Mouse (Mus musculus): Measurements from ENCODE around the gene Pla2g12b. TPM values are rescaled to one million over a fixed set of nuclear protein-coding genes. Genes with fewer than 3 reads are reported as not detected.

Gene Pla2g12b
- polyA plus RNA-seq, 1 experiment = not detected

GRCm38 (mm10) chr10:59454631-59455030 lies 51.2 kb downstream of the Pla2g12b start:
- H3K9me3 ChIP-seq (replicated peaks; ENCODE audit: control insufficient read depth, insufficient read depth, low read length, poor library complexity, severe bottlenecking) = no peaks in the 10 kb centered on the region
- no peak overlapping the region for H3K27ac ChIP-seq (ENCODE audit: insufficient read depth, low read length)
- H3K4me1 ChIP-seq (ENCODE audit: control insufficient read depth, insufficient read depth, low read length) = no peaks in the 10 kb centered on the region
- no peak overlapping the region for H3K9ac ChIP-seq (ENCODE audit: low read depth, poor library complexity, severe bottlenecking)
- H3K27me3 ChIP-seq (ENCODE audit: control insufficient read depth, insufficient read depth, low read length, poor library complexity, severe bottlenecking) = no peaks in the 10 kb centered on the region
- H3K36me3 ChIP-seq (ENCODE audit: control insufficient read depth, insufficient read depth, low read length, poor library complexity, severe bottlenecking) = no peaks in the 10 kb centered on the region
- H3K4me3 ChIP-seq (ENCODE audit: low read depth, low read length) = no peak overlapping the region
- no peak for TF ChIP-seq POLR2A (IDR thresholded peaks at IDR 0.05; ENCODE audit: insufficient read depth, low read length)
- no peak for TF ChIP-seq CTCF (IDR thresholded peaks at IDR 0.05; ENCODE audit: low read depth, low read length)
- TF ChIP-seq EP300 (IDR thresholded peaks at IDR 0.05; ENCODE audit: insufficient read depth, low read depth, low read length) = no peak

GRCm38 (mm10) chr10:59459767-59460166 lies 56.3 kb downstream of the Pla2g12b start:
- Histone ChIP-seq H3K4me1 (ENCODE audit: control insufficient read depth, insufficient read depth, low read length) (no peaks in the 10 kb centered on the region), H3K36me3 (ENCODE audit: control insufficient read depth, insufficient read depth, low read length, poor library complexity, severe bottlenecking) (no peaks in the 10 kb centered on the region), H3K27me3 (ENCODE audit: control insufficient read depth, insufficient read depth, low read length, poor library complexity, severe bottlenecking) (no peaks in the 10 kb centered on the region), H3K9me3 (replicated peaks; ENCODE audit: control insufficient read depth, insufficient read depth, low read length, poor library complexity, severe bottlenecking) (no peaks in the 10 kb centered on the region), H3K9ac (ENCODE audit: low read depth, poor library complexity, severe bottlenecking) (no peak overlapping the region), H3K4me3 (ENCODE audit: low read depth, low read length) (no peak overlapping the region), H3K27ac (ENCODE audit: insufficient read depth, low read length) (no peak overlapping the region)
- TF ChIP-seq EP300 (IDR thresholded peaks at IDR 0.05; ENCODE audit: insufficient read depth, low read depth, low read length) = no peak
- no peak for TF ChIP-seq CTCF (IDR thresholded peaks at IDR 0.05; ENCODE audit: low read depth, low read length)
- TF ChIP-seq POLR2A (IDR thresholded peaks at IDR 0.05; ENCODE audit: insufficient read depth, low read length) = no peak

DNA sequence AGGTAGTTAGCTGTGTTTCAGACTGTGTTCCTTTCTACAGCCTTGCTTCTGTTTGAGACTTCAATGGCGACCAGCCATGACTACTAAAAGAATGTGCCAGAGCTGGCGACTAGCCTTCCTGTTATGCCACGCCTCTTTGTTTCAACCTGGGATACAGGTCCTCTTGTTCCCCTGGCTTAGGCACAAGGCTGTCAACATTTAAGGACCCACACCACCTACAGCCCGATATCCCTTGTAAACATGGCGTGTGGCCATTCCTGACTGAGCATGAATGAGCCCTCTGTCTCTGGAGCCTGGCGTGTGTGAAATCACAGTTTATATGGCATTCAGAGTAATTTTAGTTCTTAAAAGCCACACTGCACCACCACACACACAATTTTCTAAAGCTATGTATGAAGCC lies 58.8 kb downstream of the Pla2g12b start:
- H3K27ac ChIP-seq (ENCODE audit: insufficient read depth, low read length) = no peak overlapping the region
- TF ChIP-seq CTCF (IDR thresholded peaks at IDR 0.05; ENCODE audit: low read depth, low read length) (no peak), POLR2A (IDR thresholded peaks at IDR 0.05; ENCODE audit: insufficient read depth, low read length) (no peak), EP300 (IDR thresholded peaks at IDR 0.05; ENCODE audit: insufficient read depth, low read depth, low read length) (no peak)
- H3K9me3 ChIP-seq (replicated peaks; ENCODE audit: control insufficient read depth, insufficient read depth, low read length, poor library complexity, severe bottlenecking) = no peaks in the 10 kb centered on the region
- H3K9ac ChIP-seq (ENCODE audit: low read depth, poor library complexity, severe bottlenecking) = no peak overlapping the region
- no peaks in the 10 kb centered on the region for H3K4me1 ChIP-seq (ENCODE audit: control insufficient read depth, insufficient read depth, low read length)
- H3K36me3 ChIP-seq (ENCODE audit: control insufficient read depth, insufficient read depth, low read length, poor library complexity, severe bottlenecking) = no peaks in the 10 kb centered on the region
- no peaks in the 10 kb centered on the region for H3K27me3 ChIP-seq (ENCODE audit: control insufficient read depth, insufficient read depth, low read length, poor library complexity, severe bottlenecking)
- no peak overlapping the region for H3K4me3 ChIP-seq (ENCODE audit: low read depth, low read length)

- no peak overlapping the region for H3K4me3 ChIP-seq (ENCODE audit: low read depth, low read length)
- no peaks in the 10 kb centered on the region for H3K27me3 ChIP-seq (ENCODE audit: control insufficient read depth, insufficient read depth, low read length, poor library complexity, severe bottlenecking)
- H3K27ac ChIP-seq (ENCODE audit: insufficient read depth, low read length) = no peak overlapping the region
- no peaks in the 10 kb centered on the region for H3K36me3 ChIP-seq (ENCODE audit: control insufficient read depth, insufficient read depth, low read length, poor library complexity, severe bottlenecking)
- no peaks in the 10 kb centered on the region for H3K9me3 ChIP-seq (replicated peaks; ENCODE audit: control insufficient read depth, insufficient read depth, low read length, poor library complexity, severe bottlenecking)
- H3K4me1 ChIP-seq (ENCODE audit: control insufficient read depth, insufficient read depth, low read length) = no peaks in the 10 kb centered on the region
- no peak overlapping the region for H3K9ac ChIP-seq (ENCODE audit: low read depth, poor library complexity, severe bottlenecking)
- no peak for TF ChIP-seq POLR2A (IDR thresholded peaks at IDR 0.05; ENCODE audit: insufficient read depth, low read length)
These were observed 62.1 kb downstream of the Pla2g12b start for GRCm38 (mm10) chr10:59465546-59465945.

DNA sequence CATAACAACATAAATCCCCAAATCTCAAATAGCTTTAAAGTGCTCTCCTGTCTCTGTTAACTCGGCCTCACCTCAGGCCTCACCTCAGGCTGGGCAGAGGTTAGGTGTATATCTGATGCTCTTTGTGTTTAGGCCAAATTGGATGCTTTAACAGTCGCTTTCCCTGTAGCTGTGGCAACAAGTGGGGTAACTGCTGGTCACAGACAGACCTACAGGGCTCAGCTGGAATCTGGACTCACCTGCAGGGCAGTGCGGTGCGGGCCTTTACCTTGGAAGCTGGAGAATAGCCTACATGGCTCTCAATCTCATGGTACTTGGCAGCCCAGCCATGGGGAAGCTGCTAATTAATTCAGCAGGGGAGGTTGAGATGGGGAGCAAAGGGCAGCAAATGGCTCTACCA lies 63.2 kb downstream of the Pla2g12b start:
- Histone ChIP-seq H3K36me3 (ENCODE audit: control insufficient read depth, insufficient read depth, low read length, poor library complexity, severe bottlenecking) (no peaks in the 10 kb centered on the region), H3K9ac (ENCODE audit: low read depth, poor library complexity, severe bottlenecking) (no peak overlapping the region), H3K9me3 (replicated peaks; ENCODE audit: control insufficient read depth, insufficient read depth, low read length, poor library complexity, severe bottlenecking) (no peaks in the 10 kb centered on the region), H3K4me1 (ENCODE audit: control insufficient read depth, insufficient read depth, low read length) (no peaks in the 10 kb centered on the region), H3K4me3 (ENCODE audit: low read depth, low read length) (no peak overlapping the region), H3K27ac (ENCODE audit: insufficient read depth, low read length) (no peak overlapping the region), H3K27me3 (ENCODE audit: control insufficient read depth, insufficient read depth, low read length, poor library complexity, severe bottlenecking) (no peaks in the 10 kb centered on the region)
- TF ChIP-seq EP300 (IDR thresholded peaks at IDR 0.05; ENCODE audit: insufficient read depth, low read depth, low read length) (no peak), POLR2A (IDR thresholded peaks at IDR 0.05; ENCODE audit: insufficient read depth, low read length) (no peak), CTCF (IDR thresholded peaks at IDR 0.05; ENCODE audit: low read depth, low read length) (no peak)

GRCm38 (mm10) chr10:59467297-59467696 lies 63.8 kb downstream of the Pla2g12b start:
- no peaks in the 10 kb centered on the region for H3K4me1 ChIP-seq (ENCODE audit: control insufficient read depth, insufficient read depth, low read length)
- H3K27ac ChIP-seq (ENCODE audit: insufficient read depth, low read length) = no peak overlapping the region
- no peak for TF ChIP-seq EP300 (IDR thresholded peaks at IDR 0.05; ENCODE audit: insufficient read depth, low read depth, low read length)
- TF ChIP-seq POLR2A (IDR thresholded peaks at IDR 0.05; ENCODE audit: insufficient read depth, low read length) = no peak
- TF ChIP-seq CTCF (IDR thresholded peaks at IDR 0.05; ENCODE audit: low read depth, low read length) = no peak
- no peaks in the 10 kb centered on the region for H3K36me3 ChIP-seq (ENCODE audit: control insufficient read depth, insufficient read depth, low read length, poor library complexity, severe bottlenecking)
- H3K27me3 ChIP-seq (ENCODE audit: control insufficient read depth, insufficient read depth, low read length, poor library complexity, severe bottlenecking) = no peaks in the 10 kb centered on the region
- no peaks in the 10 kb centered on the region for H3K9me3 ChIP-seq (replicated peaks; ENCODE audit: control insufficient read depth, insufficient read depth, low read length, poor library complexity, severe bottlenecking)
- H3K9ac ChIP-seq (ENCODE audit: low read depth, poor library complexity, severe bottlenecking) = no peak overlapping the region
- no peak overlapping the region for H3K4me3 ChIP-seq (ENCODE audit: low read depth, low read length)

Measured in ES-Bruce4 (cell line).